Mouse (Mus musculus) testis, adult 2 months (tissue): ENCODE data around the gene Ccdc157.

Experiments
- CTCF ChIP-seq: fragments of 200-500 bp; IDR thresholded peaks from 2 replicates; pipeline ENCODE4 v1.5.1; 2012; ENCODE audit warnings: low read depth, mild to moderate bottlenecking, inconsistent platforms, low read length, moderate library complexity; ENCODE audit not compliant: control insufficient read depth, insufficient read depth, insufficient replicate concordance
- POLR2A ChIP-seq: fragments of 200-500 bp; IDR thresholded peaks from 2 replicates; pipeline ENCODE4 v1.6.1; 2012; ENCODE audit warnings: low read depth, mild to moderate bottlenecking, inconsistent platforms, low read length, moderate library complexity; ENCODE audit not compliant: control insufficient read depth

DNA sequence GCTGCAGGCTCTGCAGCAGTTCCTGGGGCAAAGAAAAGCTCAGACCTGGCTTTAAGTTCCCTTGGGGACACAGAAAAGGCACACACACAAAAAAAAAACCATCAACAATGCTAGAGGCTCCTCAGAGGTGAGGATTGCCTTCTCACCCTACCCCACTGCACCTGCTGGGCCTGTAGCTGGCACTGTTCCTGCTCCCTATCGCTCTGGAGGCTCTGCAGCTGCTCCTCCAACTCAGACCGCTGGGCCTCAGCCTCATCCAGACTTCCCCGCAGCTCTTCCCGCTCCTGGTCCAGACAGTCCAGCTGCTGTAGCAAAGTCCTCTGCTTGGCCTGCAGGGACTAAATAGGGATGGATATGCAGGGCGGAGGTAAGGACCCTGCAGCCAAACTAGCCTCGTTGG is 13.7 kb downstream of the Ccdc157 start:
- TF ChIP-seq CTCF (no peak), POLR2A (no peak)
